Mouse (Mus musculus) limb, embryonic 13.5 days (tissue): ENCODE data around the gene Dzip1. TPM values are rescaled to one million over a fixed set of nuclear protein-coding genes. Genes with fewer than 3 reads are reported as not detected.
A peak's percentile ranks its signal among the peaks of the same experiment; 100 is the strongest.

Experiments used
- ATAC-seq: fragments of 200-750 bp; cut with Nextera tagmentation; 2 replicates; pipeline ENCODE4 v1.8.0; 2017; ENCODE audit warnings: low read depth, moderate number of reproducible peaks, moderate TSS enrichment; ENCODE audit not compliant: low FRiP score
- H3K27ac ChIP-seq: fragments of 300-500 bp; sonication (generic); 2 replicates; pipeline ENCODE4 v1.5.1; 2015; ENCODE audit warnings: inconsistent platforms, mild to moderate bottlenecking, moderate library complexity
- H3K27me3 ChIP-seq: fragments of 300-500 bp; sonication (generic); 2 replicates; pipeline ENCODE4 v1.6.1; 2015; ENCODE audit warnings: mild to moderate bottlenecking, inconsistent platforms
- H3K36me3 ChIP-seq: fragments of 300-500 bp; sonication (generic); 2 replicates; pipeline ENCODE4 v1.6.1; 2015; ENCODE audit warnings: inconsistent platforms, mild to moderate bottlenecking, moderate library complexity
- H3K4me1 ChIP-seq: fragments of 300-500 bp; sonication (generic); 2 replicates; pipeline ENCODE4 v1.6.1; 2015; ENCODE audit warnings: inconsistent platforms
- H3K4me2 ChIP-seq: fragments of 300-500 bp; sonication (generic); replicated peaks from 2 replicates; pipeline ENCODE4 v1.6.1; 2015; ENCODE audit warnings: inconsistent platforms, mild to moderate bottlenecking, moderate library complexity
- H3K4me3 ChIP-seq: fragments of 300-500 bp; sonication (generic); 2 replicates; pipeline ENCODE4 v1.5.1; 2015; ENCODE audit warnings: moderate library complexity, mild to moderate bottlenecking, inconsistent platforms
- H3K9ac ChIP-seq: fragments of 300-500 bp; sonication (generic); 2 replicates; pipeline ENCODE4 v1.6.1; 2015; ENCODE audit warnings: mild to moderate bottlenecking, inconsistent platforms
- H3K9me3 ChIP-seq: fragments of 300-500 bp; sonication (generic); 2 replicates; pipeline ENCODE4 v1.6.1; 2016; ENCODE audit warnings: inconsistent platforms
- WGBS: fragments of 180-500 bp; shearing (Covaris S2); methylation state at CpG from one replicate; pipeline ENCODE4 v1.1.7; 2015; 5-methylcytosine and 5-hydroxymethylcytosine counted together
- polyA plus RNA-seq: library from polyadenylated mRNA; unstranded; fragments of >200 nt; fragmentation: Nextera tagmentation; extraction: Ambion mirVana; gene quantifications from 2 replicates; pipeline ENCODE4 v1.2.1, GENCODE M21; 2015

The Dzip1 gene
- polyA plus RNA-seq, 1 experiment from 2014 or later: 31.5 TPM

DNA sequence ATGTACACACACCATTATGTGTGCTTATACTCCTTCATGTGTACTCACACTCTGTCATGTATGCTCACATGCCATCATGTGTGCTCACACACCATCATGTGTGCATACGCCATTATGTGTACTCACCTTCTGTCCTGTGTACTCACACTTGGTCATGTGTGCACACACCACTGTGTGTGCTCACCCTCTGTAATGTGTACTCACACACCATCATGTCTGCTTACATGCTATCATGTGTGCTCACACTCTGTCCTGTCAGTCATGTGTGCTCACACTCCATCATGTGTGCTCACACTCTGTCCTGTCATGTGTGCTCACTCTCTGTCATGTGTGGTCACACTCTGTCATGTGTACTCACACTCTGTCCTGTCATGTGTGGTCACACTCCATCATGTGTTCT, 85.2 kb downstream of the Dzip1 start:
- no peaks in the 10 kb centered on the region for H3K4me1 ChIP-seq
- no peak overlapping the region for H3K4me3 ChIP-seq
- no peak for ATAC-seq
- WGBS: 97% methylated on average over 1 of the region's 1 CpGs
- H3K27me3 ChIP-seq: no peaks in the 10 kb centered on the region
- H3K9ac ChIP-seq: no peak overlapping the region
- no peaks in the 10 kb centered on the region for H3K36me3 ChIP-seq
- no peak overlapping the region for H3K27ac ChIP-seq
- no peaks in the 10 kb centered on the region for H3K9me3 ChIP-seq
- H3K4me2 ChIP-seq: no peak overlapping the region

GRCm38 (mm10) chr14:118839416-118839815, 85.8 kb downstream of the Dzip1 start:
- Histone ChIP-seq H3K9ac (no peak overlapping the region), H3K4me3 (no peak overlapping the region), H3K36me3 (no peaks in the 10 kb centered on the region), H3K4me1 (peaks cover 2% of the 10 kb centered on the region), H3K27ac (no peak overlapping the region), H3K9me3 (no peaks in the 10 kb centered on the region), H3K27me3 (no peaks in the 10 kb centered on the region), H3K4me2 (no peak overlapping the region)
- no peak for ATAC-seq
- WGBS: 40% methylated on average over 5 of the region's 5 CpGs

GRCm38 (mm10) chr14:118838556-118839120, 86.6 kb downstream of the Dzip1 start:
- no peaks in the 10 kb centered on the region for H3K36me3 ChIP-seq
- 68% methylated on average over 8 of the region's 8 CpGs for WGBS
- H3K9me3 ChIP-seq: no peaks in the 10 kb centered on the region
- no peak for ATAC-seq
- H3K4me3 ChIP-seq: no peak overlapping the region
- H3K9ac ChIP-seq: no peak overlapping the region
- peaks cover 6% of the 10 kb centered on the region for H3K4me1 ChIP-seq
- no peaks in the 10 kb centered on the region for H3K27me3 ChIP-seq
- no peak overlapping the region for H3K27ac ChIP-seq
- H3K4me2 ChIP-seq: no peak overlapping the region

DNA sequence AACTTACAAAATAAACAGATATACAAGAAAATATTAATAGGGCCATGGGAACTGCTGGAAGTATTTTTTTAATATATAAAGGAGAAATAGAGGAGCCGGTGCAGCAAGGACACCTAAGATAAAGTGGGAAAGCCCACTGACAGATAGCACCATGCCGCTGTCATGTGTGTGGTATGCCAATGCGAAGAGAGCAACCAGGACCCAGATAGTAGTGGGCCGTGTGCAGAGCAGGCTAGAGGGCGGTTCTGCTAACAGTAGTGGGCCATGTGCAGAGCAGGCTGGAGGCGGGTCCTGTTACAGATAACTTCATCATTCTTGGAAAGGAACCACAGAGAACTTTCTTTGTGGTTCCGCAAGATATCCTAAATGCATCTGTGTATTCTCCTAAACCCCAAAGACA, 88.5 kb downstream of the Dzip1 start:
- Histone ChIP-seq H3K4me2 (no peak overlapping the region), H3K27me3 (no peaks in the 10 kb centered on the region), H3K9ac (no peak overlapping the region), H3K4me1 (peaks cover 16% of the 10 kb centered on the region), H3K27ac (no peak overlapping the region), H3K4me3 (no peak overlapping the region), H3K36me3 (no peaks in the 10 kb centered on the region), H3K9me3 (no peaks in the 10 kb centered on the region)
- ATAC-seq: no peak
- 91% methylated on average over 7 of the region's 7 CpGs for WGBS

GRCm38 (mm10) chr14:118836145-118836544, 89.1 kb downstream of the Dzip1 start:
- ATAC-seq: no peak
- Histone ChIP-seq H3K27ac (no peak overlapping the region), H3K4me3 (no peak overlapping the region), H3K4me1 (peaks cover 16% of the 10 kb centered on the region), H3K36me3 (no peaks in the 10 kb centered on the region), H3K27me3 (no peaks in the 10 kb centered on the region), H3K9me3 (no peaks in the 10 kb centered on the region), H3K4me2 (no peak overlapping the region), H3K9ac (no peak overlapping the region)
- WGBS: 87% methylated on average over 11 of the region's 11 CpGs

GRCm38 (mm10) chr14:118834313-118834712, 90.9 kb downstream of the Dzip1 start:
- Histone ChIP-seq H3K4me2 (0 out of 2 replicates have a peak overlapping the region, but pooled peaks have one; percentile 9), H3K4me1 (peaks cover 16% of the 10 kb centered on the region), H3K27me3 (no peaks in the 10 kb centered on the region), H3K9ac (no peak overlapping the region), H3K27ac (no peak overlapping the region), H3K36me3 (no peaks in the 10 kb centered on the region), H3K4me3 (no peak overlapping the region), H3K9me3 (no peaks in the 10 kb centered on the region)
- WGBS: 10% methylated on average over 7 of the region's 7 CpGs
- ATAC-seq: no peak

DNA sequence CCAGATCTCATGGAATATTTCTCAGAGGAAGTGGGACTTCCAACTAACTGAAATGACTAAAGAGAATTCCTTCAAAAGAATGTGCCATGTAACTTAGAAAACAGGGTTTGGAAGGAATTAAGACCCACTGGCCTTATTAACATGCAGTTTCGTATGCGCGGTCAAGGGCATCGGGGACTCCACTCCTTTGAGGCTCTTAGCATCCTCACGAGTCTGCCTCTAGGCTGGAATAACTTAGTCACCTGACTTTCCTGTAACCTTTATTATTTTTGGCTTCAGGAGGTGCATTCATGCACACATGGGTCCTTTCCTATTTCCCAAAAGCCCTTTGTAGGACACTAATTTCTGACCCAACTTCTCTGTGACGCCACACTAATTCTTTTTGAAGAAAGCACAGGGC, 92.0 kb downstream of the Dzip1 start:
- H3K27me3 ChIP-seq: no peaks in the 10 kb centered on the region
- H3K27ac ChIP-seq: no peak overlapping the region
- no peak overlapping the region for H3K4me3 ChIP-seq
- no peaks in the 10 kb centered on the region for H3K9me3 ChIP-seq
- H3K9ac ChIP-seq: no peak overlapping the region
- no peak overlapping the region for H3K4me2 ChIP-seq
- no peaks in the 10 kb centered on the region for H3K36me3 ChIP-seq
- H3K4me1 ChIP-seq: peaks cover 16% of the 10 kb centered on the region
- ATAC-seq: no peak
- WGBS: 66% methylated on average over 6 of the region's 6 CpGs

GRCm38 (mm10) chr14:118831597-118831996, 93.7 kb downstream of the Dzip1 start:
- Histone ChIP-seq H3K27me3 (no peaks in the 10 kb centered on the region), H3K36me3 (no peaks in the 10 kb centered on the region), H3K27ac (no peak overlapping the region), H3K4me3 (no peak overlapping the region), H3K4me2 (no peak overlapping the region), H3K4me1 (peaks cover 16% of the 10 kb centered on the region), H3K9ac (no peak overlapping the region), H3K9me3 (no peaks in the 10 kb centered on the region)
- 81% methylated on average over 4 of the region's 4 CpGs for WGBS
- no peak for ATAC-seq

- 73% methylated on average over 11 of the region's 11 CpGs for WGBS
- Histone ChIP-seq H3K4me1 (peaks cover 15% of the 10 kb centered on the region), H3K4me2 (no peak overlapping the region), H3K27ac (no peak overlapping the region), H3K27me3 (no peaks in the 10 kb centered on the region), H3K9me3 (no peaks in the 10 kb centered on the region), H3K36me3 (no peaks in the 10 kb centered on the region), H3K9ac (no peak overlapping the region), H3K4me3 (no peak overlapping the region)
- no peak for ATAC-seq
Measured at GRCm38 (mm10) chr14:118829331-118830095, 95.7 kb downstream of the Dzip1 start.

- ATAC-seq: no peak
Measured at GRCm38 (mm10) chr14:118827283-118827904, 97.9 kb downstream of the Dzip1 start.

DNA sequence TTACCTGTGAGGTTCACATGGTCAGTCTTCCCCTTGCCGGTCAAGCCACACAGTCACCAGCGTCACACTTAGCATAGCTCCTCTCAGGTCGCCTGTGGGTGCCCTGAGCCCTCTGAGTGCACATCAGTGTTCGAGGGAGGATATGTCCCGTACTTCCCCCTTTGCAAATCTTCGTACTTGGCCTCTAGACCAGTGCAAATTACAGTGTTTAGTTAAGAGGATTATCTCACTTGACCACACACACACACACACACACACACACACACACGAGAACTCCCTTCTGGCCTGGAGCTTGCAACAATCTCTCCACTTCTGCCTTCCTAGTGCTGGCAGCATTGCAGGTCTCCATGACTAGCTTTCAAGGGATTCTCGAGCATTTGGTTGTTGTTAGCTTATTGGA, 98.9 kb downstream of the Dzip1 start:
- Histone ChIP-seq H3K4me2 (no peak overlapping the region), H3K4me1 (no peaks in the 10 kb centered on the region), H3K27ac (no peak overlapping the region), H3K27me3 (no peaks in the 10 kb centered on the region), H3K9me3 (no peaks in the 10 kb centered on the region), H3K4me3 (no peak overlapping the region), H3K9ac (no peak overlapping the region), H3K36me3 (no peaks in the 10 kb centered on the region)
- no peak for ATAC-seq
- WGBS: 82% methylated on average over 8 of the region's 8 CpGs

More at GRCm38 (mm10) chr14:118827283-118827904, 97.9 kb downstream of the Dzip1 start:
- H3K27me3 ChIP-seq: no peaks in the 10 kb centered on the region
- H3K4me2 ChIP-seq: no peak overlapping the region
- no peak overlapping the region for H3K9ac ChIP-seq
- H3K9me3 ChIP-seq: no peaks in the 10 kb centered on the region
- no peaks in the 10 kb centered on the region for H3K36me3 ChIP-seq
- WGBS: 56% methylated on average over 7 of the region's 7 CpGs
- no peak overlapping the region for H3K4me3 ChIP-seq
- no peaks in the 10 kb centered on the region for H3K4me1 ChIP-seq
- H3K27ac ChIP-seq: no peak overlapping the region
